Mouse (Mus musculus) limb, embryonic 15.5 days (tissue): ENCODE measurements around the gene Med31. TPM values are rescaled to one million over a fixed set of nuclear protein-coding genes. Genes with fewer than 3 reads are reported as not detected.

Experiments used
- ATAC-seq: fragments of 200-750 bp; cut with Nextera tagmentation; 2 replicates; pipeline ENCODE4 v1.8.0; 2017; ENCODE audit warnings: low read depth, moderate TSS enrichment; ENCODE audit not compliant: insufficient number of reproducible peaks, low FRiP score, low TSS enrichment
- H3K27ac ChIP-seq: fragments of 300-500 bp; sonication (generic); 2 replicates; pipeline ENCODE4 v1.5.1; 2015; ENCODE audit warnings: moderate library complexity, mild to moderate bottlenecking, inconsistent platforms
- H3K27me3 ChIP-seq: fragments of 300-500 bp; sonication (generic); 2 replicates; pipeline ENCODE4 v1.6.1; 2015; ENCODE audit warnings: inconsistent platforms
- H3K36me3 ChIP-seq: fragments of 300-500 bp; sonication (generic); 2 replicates; pipeline ENCODE4 v1.6.1; 2015; ENCODE audit warnings: inconsistent platforms
- H3K4me1 ChIP-seq: fragments of 300-500 bp; sonication (generic); 2 replicates; pipeline ENCODE4 v1.6.1; 2015; ENCODE audit warnings: inconsistent platforms
- H3K4me2 ChIP-seq: fragments of 300-500 bp; sonication (generic); 2 replicates; pipeline ENCODE4 v1.6.1; 2015; ENCODE audit warnings: mild to moderate bottlenecking, inconsistent platforms
- H3K4me3 ChIP-seq: fragments of 300-500 bp; sonication (generic); 2 replicates; pipeline ENCODE4 v1.5.1; 2015; ENCODE audit warnings: mild to moderate bottlenecking, inconsistent platforms
- H3K9ac ChIP-seq: fragments of 300-500 bp; sonication (generic); 2 replicates; pipeline ENCODE4 v1.6.1; 2015; ENCODE audit warnings: inconsistent platforms
- H3K9me3 ChIP-seq: fragments of 300-500 bp; sonication (generic); 2 replicates; pipeline ENCODE4 v1.6.1; 2016; ENCODE audit warnings: inconsistent platforms
- whole genome bisulfite sequencing: fragments of 180-500 bp; shearing (Covaris S2); methylation state at CpG from one replicate; pipeline ENCODE4 v1.1.7; 2015; 5-methylcytosine and 5-hydroxymethylcytosine counted together
- polyA plus RNA-seq: library from polyadenylated mRNA; unstranded; fragments of >200 nt; fragmentation: Nextera tagmentation; extraction: Ambion mirVana; gene quantifications from 2 replicates; pipeline ENCODE4 v1.2.1, GENCODE M21; 2015

The Med31 gene
- polyA plus RNA-seq, 1 experiment from 2014 or later: 36.6 TPM

GRCm38 (mm10) chr11:72223414-72223813 lies 8.0 kb upstream of the Med31 start:
- 77% methylated on average over 4 of the region's 4 CpGs for WGBS
- no peaks in the 10 kb centered on the region for H3K27me3 ChIP-seq
- H3K27ac ChIP-seq: no peak overlapping the region
- no peak overlapping the region for H3K9ac ChIP-seq
- no peaks in the 10 kb centered on the region for H3K9me3 ChIP-seq
- no peak overlapping the region for H3K4me3 ChIP-seq
- ATAC-seq: no peak
- H3K36me3 ChIP-seq: no peaks in the 10 kb centered on the region
- no peaks in the 10 kb centered on the region for H3K4me1 ChIP-seq
- H3K4me2 ChIP-seq: no peak overlapping the region

- no peaks in the 10 kb centered on the region for H3K9me3 ChIP-seq
- H3K27me3 ChIP-seq: no peaks in the 10 kb centered on the region
- H3K4me1 ChIP-seq: peaks cover 6% of the 10 kb centered on the region; the same call in 1 of the 2 replicates
- no peaks in the 10 kb centered on the region for H3K36me3 ChIP-seq
- no peak overlapping the region for H3K27ac ChIP-seq
- H3K4me3 ChIP-seq: no peak overlapping the region
- no peak for ATAC-seq
- no peak overlapping the region for H3K9ac ChIP-seq
- no peak overlapping the region for H3K4me2 ChIP-seq
- 18% methylated on average over 6 of the region's 6 CpGs for WGBS
Measured at GRCm38 (mm10) chr11:72221278-72221677, 5.9 kb upstream of the Med31 start.

GRCm38 (mm10) chr11:72217116-72217515 lies 1.7 kb upstream of the Med31 start:
- Histone ChIP-seq H3K36me3 (peaks cover 3% of the 10 kb centered on the region), H3K27ac (no peak overlapping the region), H3K9ac (no peak overlapping the region), H3K27me3 (no peaks in the 10 kb centered on the region), H3K4me1 (peaks cover 13% of the 10 kb centered on the region), H3K4me3 (no peak overlapping the region), H3K4me2 (no peak overlapping the region), H3K9me3 (no peaks in the 10 kb centered on the region)
- ATAC-seq: no peak
- 81% methylated on average over 5 of the region's 5 CpGs for WGBS

GRCm38 (mm10) chr11:72214591-72215409 lies 592 bp downstream of the Med31 start:
- peak overlapping the region; percentile 70 for H3K4me3 ChIP-seq
- peak; percentile 95 for ATAC-seq
- H3K9me3 ChIP-seq: no peaks in the 10 kb centered on the region
- peak overlapping the region; percentile 76 for H3K27ac ChIP-seq
- H3K27me3 ChIP-seq: no peaks in the 10 kb centered on the region
- peaks cover 13% of the 10 kb centered on the region for H3K4me1 ChIP-seq
- H3K9ac ChIP-seq: peak overlapping the region; percentile 63
- H3K4me2 ChIP-seq: peak overlapping the region; percentile 93
- under 1% methylated on average over 51 of the region's 51 CpGs for WGBS
- H3K36me3 ChIP-seq: peaks cover 26% of the 10 kb centered on the region

GRCm38 (mm10) chr11:72207834-72208377 lies 7.5 kb downstream of the Med31 start:
- H3K4me1 ChIP-seq: peaks cover 25% of the 10 kb centered on the region
- ATAC-seq: no peak
- WGBS: 9% methylated on average over 17 of the region's 17 CpGs
- no peaks in the 10 kb centered on the region for H3K27me3 ChIP-seq
- H3K4me2 ChIP-seq: peak overlapping the region; percentile 87
- H3K36me3 ChIP-seq: peaks cover 28% of the 10 kb centered on the region
- no peaks in the 10 kb centered on the region for H3K9me3 ChIP-seq
- H3K9ac ChIP-seq: peak overlapping the region; percentile 54
- peak overlapping the region; percentile 82 for H3K4me3 ChIP-seq
- peak overlapping the region; percentile 80 for H3K27ac ChIP-seq

GRCm38 (mm10) chr11:72207204-72207833 lies 8.1 kb downstream of the Med31 start, which contains the start of the genes 4933427D14Rik and Txndc17:
Gene 4933427D14Rik, minus strand, starts transcription at chr11:72207459.
Gene Txndc17, plus strand, starts transcription at chr11:72207547.
- under 1% methylated on average over 42 of the region's 42 CpGs for WGBS
- peaks cover 25% of the 10 kb centered on the region for H3K4me1 ChIP-seq

GRCm38 (mm10) chr11:72206341-72207203 lies 8.8 kb downstream of the Med31 start, which contains the start of gene Gm43951:
Gene Gm43951, minus strand, starts transcription at chr11:72206840.
- Histone ChIP-seq H3K9me3 (no peaks in the 10 kb centered on the region), H3K4me3 (peak within 1 kb of the TSS; percentile 82), H3K4me1 (peaks cover 25% of the 10 kb centered on the region), H3K36me3 (peaks cover 23% of the 10 kb centered on the region), H3K27ac (peak within 1 kb of the TSS; percentile 80), H3K4me2 (peak within 1 kb of the TSS; percentile 87), H3K9ac (peak within 1 kb of the TSS; percentile 54), H3K27me3 (no peaks in the 10 kb centered on the region)
- WGBS: under 1% methylated on average over 43 of the region's 43 CpGs
- no peak for ATAC-seq

More at GRCm38 (mm10) chr11:72207204-72207833, 8.1 kb downstream of the Med31 start, which contains the start of the genes 4933427D14Rik and Txndc17:
- peak within 1 kb of the TSS; percentile 82 for H3K4me3 ChIP-seq
- peak within 1 kb of the TSS; percentile 87 for H3K4me2 ChIP-seq
- peak within 1 kb of the TSS; percentile 80 for H3K27ac ChIP-seq
- H3K9me3 ChIP-seq: no peaks in the 10 kb centered on the region
- no peaks in the 10 kb centered on the region for H3K27me3 ChIP-seq
- H3K9ac ChIP-seq: peak within 1 kb of the TSS; percentile 54
- peak; percentile 96 for ATAC-seq
- H3K36me3 ChIP-seq: peaks cover 27% of the 10 kb centered on the region

- Histone ChIP-seq H3K4me1 (peaks cover 25% of the 10 kb centered on the region), H3K9me3 (no peaks in the 10 kb centered on the region), H3K27me3 (no peaks in the 10 kb centered on the region), H3K4me3 (0 out of 2 replicates have a peak overlapping the region, but pooled peaks have one; percentile 82), H3K27ac (no peak overlapping the region), H3K36me3 (peaks cover 18% of the 10 kb centered on the region), H3K4me2 (peak overlapping the region; percentile 87; the same call in 1 of the 2 replicates), H3K9ac (no peak overlapping the region)
- no peak for ATAC-seq
- WGBS: 85% methylated on average over 6 of the region's 6 CpGs
Measured at GRCm38 (mm10) chr11:72205256-72205655, 10.1 kb downstream of the Med31 start.

GRCm38 (mm10) chr11:72203440-72203839 lies 12.0 kb downstream of the Med31 start:
- H3K4me1 ChIP-seq: peaks cover 25% of the 10 kb centered on the region
- H3K9ac ChIP-seq: no peak overlapping the region
- no peaks in the 10 kb centered on the region for H3K9me3 ChIP-seq
- no peak overlapping the region for H3K27ac ChIP-seq
- ATAC-seq: no peak
- H3K4me3 ChIP-seq: no peak overlapping the region
- no peak overlapping the region for H3K4me2 ChIP-seq
- H3K36me3 ChIP-seq: peaks cover 18% of the 10 kb centered on the region
- 77% methylated on average over 1 of the region's 1 CpGs for WGBS
- H3K27me3 ChIP-seq: no peaks in the 10 kb centered on the region

- no peak for ATAC-seq
- H3K27me3 ChIP-seq: no peaks in the 10 kb centered on the region
- no peak overlapping the region for H3K9ac ChIP-seq
- no peaks in the 10 kb centered on the region for H3K9me3 ChIP-seq
- H3K36me3 ChIP-seq: peaks cover 41% of the 10 kb centered on the region
- H3K27ac ChIP-seq: no peak overlapping the region
- WGBS: 87% methylated on average over 8 of the region's 8 CpGs
- H3K4me1 ChIP-seq: no peaks in the 10 kb centered on the region
- H3K4me3 ChIP-seq: no peak overlapping the region
- no peak overlapping the region for H3K4me2 ChIP-seq
Measured at GRCm38 (mm10) chr11:72196506-72196905, 18.9 kb downstream of the Med31 start.

- Histone ChIP-seq H3K27me3 (no peaks in the 10 kb centered on the region), H3K4me1 (no peaks in the 10 kb centered on the region), H3K4me3 (no peak overlapping the region), H3K4me2 (no peak overlapping the region), H3K27ac (no peak overlapping the region), H3K9me3 (no peaks in the 10 kb centered on the region), H3K9ac (no peak overlapping the region), H3K36me3 (peaks cover 51% of the 10 kb centered on the region)
- WGBS: 88% methylated on average over 2 of the region's 2 CpGs
- ATAC-seq: no peak
Measured at GRCm38 (mm10) chr11:72194259-72194658, 21.1 kb downstream of the Med31 start.
